In the genomic region with DNA sequence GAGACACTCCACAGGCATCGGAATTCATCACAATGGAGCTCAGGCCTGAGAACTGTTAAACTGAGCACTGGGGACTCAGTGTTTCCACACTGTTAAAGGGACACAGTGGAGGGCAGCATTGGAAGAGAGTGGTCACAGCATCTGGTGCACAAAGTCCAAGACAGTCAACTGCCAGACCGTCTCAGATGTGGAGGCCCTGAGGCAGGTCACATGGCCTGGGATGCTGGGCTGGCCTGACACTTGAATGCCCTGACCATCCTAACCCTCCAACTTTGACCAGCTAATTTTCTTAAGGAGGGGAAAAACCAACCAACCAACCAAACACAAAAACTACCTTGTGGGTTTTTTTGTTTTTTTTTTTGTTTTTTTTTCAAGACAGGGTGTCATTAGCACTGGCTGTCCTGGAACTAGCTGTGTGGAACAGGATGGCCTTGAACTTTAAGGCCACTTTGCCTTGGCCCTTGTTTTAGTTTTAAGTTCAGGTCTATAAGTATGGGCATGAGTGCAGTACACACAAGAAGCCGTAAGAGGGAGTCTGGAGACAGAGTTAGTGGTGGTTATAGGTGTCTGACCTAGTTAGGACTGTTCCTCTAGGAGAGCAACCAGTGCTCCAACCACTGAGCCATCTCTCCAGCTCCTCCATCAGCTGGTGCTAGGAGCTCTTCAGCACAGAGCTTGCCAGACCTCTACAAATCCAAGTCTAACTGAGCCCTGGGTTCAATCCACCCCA, we compare ENCODE assay signal across 8 mouse cellular contexts. TPM values are rescaled to one million over a fixed set of nuclear protein-coding genes. Genes with fewer than 3 reads are reported as not detected.
DNase-seq lines count a peak whose midpoint lies in the region; ATAC-seq and TF ChIP-seq lines count a peak whose summit lies in the region.

No protein-coding gene starts in this region.

- no peaks in the 10 kb centered on the region for H3K27me3 ChIP-seq in heart, postnatal 0 days (ENCODE audit: control insufficient read depth, insufficient read depth, low read length)
- no peaks in the 10 kb centered on the region for H3K27me3 ChIP-seq in erythroblast, embryonic 14.5 days (ENCODE audit: control insufficient read depth)
- no peaks in the 10 kb centered on the region for H3K27me3 ChIP-seq in stomach, embryonic 15.5 days (replicated peaks)

- no peak overlapping the region for H3K27ac ChIP-seq in heart, postnatal 0 days (ENCODE audit: low read depth)
- H3K27ac ChIP-seq in ES-E14 (ENCODE audit: insufficient read depth, low read depth, low read length, poor library complexity, severe bottlenecking): peak overlapping the region; percentile 54; the same call in 1 of the 2 replicates
- no peak overlapping the region for H3K27ac ChIP-seq in stomach, embryonic 15.5 days

- TF ChIP-seq EP300 in heart, postnatal 0 days (IDR thresholded peaks at IDR 0.05; ENCODE audit: low read depth): no peak

- WGBS in heart, postnatal 0 days: 66% methylated on average over 3 of the region's 3 CpGs
- 74% methylated on average over 3 of the region's 3 CpGs for WGBS in stomach, embryonic 15.5 days

- peaks cover 17% of the 10 kb centered on the region for H3K36me3 ChIP-seq in heart, postnatal 0 days (replicated peaks; ENCODE audit: control insufficient read depth, insufficient read depth, low read length)
- peaks cover 32% of the 10 kb centered on the region for H3K36me3 ChIP-seq in ES-E14 (ENCODE audit: control insufficient read depth, insufficient read depth, low read length, poor library complexity, severe bottlenecking)
- peaks cover 57% of the 10 kb centered on the region for H3K36me3 ChIP-seq in erythroblast, embryonic 14.5 days (ENCODE audit: control insufficient read depth)
- H3K36me3 ChIP-seq in stomach, embryonic 15.5 days: peaks cover 11% of the 10 kb centered on the region

- peak overlapping the region; percentile 5; the same call in 1 of the 2 replicates for H3K9ac ChIP-seq in heart, postnatal 0 days (replicated peaks; ENCODE audit: low read depth, low read length)
- peak overlapping the region; percentile 98 for H3K9ac ChIP-seq in ES-E14 (ENCODE audit: insufficient read depth, low read depth, low read length, poor library complexity, severe bottlenecking)
- H3K9ac ChIP-seq in stomach, embryonic 15.5 days: no peak overlapping the region

- in situ Hi-C loops in ES-E14 (cut with MboI; ENCODE audit: low sequenced_read_pairs in 2 of 2, unreplicated experiment in 2 of 2): no loop called here

- no peaks in the 10 kb centered on the region for H3K9me3 ChIP-seq in heart, postnatal 0 days (replicated peaks; ENCODE audit: control insufficient read depth, low read length)
- H3K9me3 ChIP-seq in ES-E14 (ENCODE audit: control insufficient read depth, insufficient read depth, low read depth, low read length): no peaks in the 10 kb centered on the region
- H3K9me3 ChIP-seq in erythroblast, embryonic 14.5 days (ENCODE audit: control insufficient read depth, low read length): no peaks in the 10 kb centered on the region
- no peaks in the 10 kb centered on the region for H3K9me3 ChIP-seq in stomach, embryonic 15.5 days

- no peak for ATAC-seq in heart, postnatal 0 days (ENCODE audit: insufficient read depth, low read depth)
- no peak for ATAC-seq in stomach, embryonic 15.5 days (ENCODE audit: insufficient read depth, low FRiP score, low read depth)

- peaks cover 28% of the 10 kb centered on the region for H3K4me1 ChIP-seq in heart, postnatal 0 days (ENCODE audit: control insufficient read depth, insufficient read depth)
- H3K4me1 ChIP-seq in ES-E14 (ENCODE audit: control insufficient read depth in 2 of 2, insufficient read depth in 2 of 2, low read length in 2 of 2, poor library complexity in 1 of 2): peaks cover 0 to 18% of the 10 kb centered on the region in 2 experiments; a peak in 1 of 4 replicates
- peaks cover 56% of the 10 kb centered on the region for H3K4me1 ChIP-seq in erythroblast, embryonic 14.5 days (ENCODE audit: control insufficient read depth)
- H3K4me1 ChIP-seq in stomach, embryonic 15.5 days: peaks cover 44% of the 10 kb centered on the region

- peak overlapping the region; percentile 88 for H3K4me2 ChIP-seq in heart, postnatal 0 days (ENCODE audit: low read depth, low read length)
- peak overlapping the region; percentile 66 for H3K4me2 ChIP-seq in stomach, embryonic 15.5 days

- no peak overlapping the region for H3K4me3 ChIP-seq in heart, postnatal 0 days (ENCODE audit: low read depth, low read length)
- peak overlapping the region; percentile 92 to 93; a peak in 3 of 4 replicates for H3K4me3 ChIP-seq in ES-E14 (ENCODE audit: insufficient read depth in 1 of 2, low read depth in 1 of 2, low read length in 2 of 2, poor library complexity in 1 of 2, severe bottlenecking in 1 of 2)
- peak overlapping the region; percentile 89 for H3K4me3 ChIP-seq in erythroblast, embryonic 14.5 days (replicated peaks)
- H3K4me3 ChIP-seq in stomach, embryonic 15.5 days (replicated peaks): peak overlapping the region; percentile 97; the same call in 1 of the 2 replicates

- no peak for DNase-seq in heart, postnatal 0 days (ENCODE audit: low spot score)
- DNase-seq in heart, postnatal 4 days: no peak
- peak; percentile 51 for DNase-seq in ES-E14 (ENCODE audit: low read depth, low spot score)
- peak; percentile 27 for DNase-seq in liver
- DNase-seq in left cerebral cortex, adult 11 months (ENCODE audit: low spot score): no peak
- DNase-seq in right cerebral cortex, postnatal 4 days: no peak

- TF ChIP-seq CTCF in heart, postnatal 0 days (IDR thresholded peaks at IDR 0.05; ENCODE audit: low read depth): peak; percentile 5; the same call in 1 of the 2 replicates

TF ChIP-seq in ES-E14, 5 proteins besides CTCF, POLR2A, EP300 and RAD21:
- no peak for TF ChIP-seq ZC3H11A (IDR thresholded peaks at IDR 0.05; ENCODE audit: borderline replicate concordance, low read depth, low read length)
- no peak for TF ChIP-seq MAFK (IDR thresholded peaks at IDR 0.05; ENCODE audit: insufficient read depth, low read depth, low read length)
- TF ChIP-seq ZNF384 (IDR thresholded peaks at IDR 0.05; ENCODE audit: low read depth, low read length): no peak
TF ChIP-seq in ES-E14: peak in this region for 0.

RNA-seq across cellular contexts. Expression of a gene that starts 2.0 kb away (rescaled TPM):
- 1.1 TPM in 1 of 2 replicates, not detected in the other for total RNA-seq in heart, postnatal 0 days (2014; rRNA removed; ENCODE audit: low replicate concordance)
- 0.63 and 5.4 TPM in 2 replicates for polyA plus RNA-seq in heart, postnatal 0 days (2015; fragmentation: Nextera tagmentation; extraction: Ambion mirVana)
- total RNA-seq in heart, postnatal 4 days (2021): not detected
- total RNA-seq in ES-E14 (2012; rRNA removed): 0.49 TPM in 1 of 2 replicates, not detected in the other
- 0.17 and 0.74 TPM in 2 replicates for polyA plus RNA-seq in erythroblast, embryonic 14.5 days (2012)
- polyA plus RNA-seq in stomach, embryonic 15.5 days (2015; fragmentation: Nextera tagmentation; extraction: Ambion mirVana): 2.0 and 3.0 TPM in 2 replicates

RNA-seq across cellular contexts. Expression of a gene that starts 2.1 kb away (rescaled TPM):
- 1,751 and 2,021 TPM in 2 replicates for total RNA-seq in heart, postnatal 0 days (2014; rRNA removed; ENCODE audit: low replicate concordance)
- polyA plus RNA-seq in heart, postnatal 0 days (2015; fragmentation: Nextera tagmentation; extraction: Ambion mirVana): 4,528 and 4,822 TPM in 2 replicates
- total RNA-seq in heart, postnatal 4 days (2021): 1,000 to 10,000 TPM; 2,981 to 3,274 TPM
- total RNA-seq in ES-E14 (2012; rRNA removed): 1,965 and 2,746 TPM in 2 replicates
- polyA plus RNA-seq in erythroblast, embryonic 14.5 days (2012): 36.9 and 50.3 TPM in 2 replicates
- polyA plus RNA-seq in stomach, embryonic 15.5 days (2015; fragmentation: Nextera tagmentation; extraction: Ambion mirVana): 1,112 and 1,167 TPM in 2 replicates

RNA-seq across cellular contexts. Expression of a gene that starts 2.5 kb away (rescaled TPM):
- 45.4 and 110 TPM in 2 replicates for total RNA-seq in heart, postnatal 0 days (2014; rRNA removed; ENCODE audit: low replicate concordance)
- 127 and 134 TPM in 2 replicates for polyA plus RNA-seq in heart, postnatal 0 days (2015; fragmentation: Nextera tagmentation; extraction: Ambion mirVana)
- 10 to 100 TPM; 78.7 to 82.4 TPM for total RNA-seq in heart, postnatal 4 days (2021)
- 328 and 332 TPM in 2 replicates for total RNA-seq in ES-E14 (2012; rRNA removed)
- 10.8 and 13.1 TPM in 2 replicates for polyA plus RNA-seq in erythroblast, embryonic 14.5 days (2012)
- 208 and 227 TPM in 2 replicates for polyA plus RNA-seq in stomach, embryonic 15.5 days (2015; fragmentation: Nextera tagmentation; extraction: Ambion mirVana)

RNA-seq across cellular contexts. Expression of a gene that starts 18.5 kb away (rescaled TPM):
- 0.80 and 1.9 TPM in 2 replicates for total RNA-seq in heart, postnatal 0 days (2014; rRNA removed; ENCODE audit: low replicate concordance)
- polyA plus RNA-seq in heart, postnatal 0 days (2015; fragmentation: Nextera tagmentation; extraction: Ambion mirVana): 9.3 and 9.7 TPM in 2 replicates
- total RNA-seq in heart, postnatal 4 days (2021): 1 to 10 TPM; 7.5 to 9.3 TPM
- total RNA-seq in ES-E14 (2012; rRNA removed): 21.8 and 24.7 TPM in 2 replicates
- polyA plus RNA-seq in erythroblast, embryonic 14.5 days (2012): 0.18 and 0.20 TPM in 2 replicates
- 2.4 and 3.8 TPM in 2 replicates for polyA plus RNA-seq in stomach, embryonic 15.5 days (2015; fragmentation: Nextera tagmentation; extraction: Ambion mirVana)

Comparison
In these comparisons a context has a peak if more than half of its experiments do, and no peak if none do; other contexts are left out.
1. DNase-seq: peak in ES-E14 (single experiment) and liver (single experiment); none in heart, postnatal 0 days (single experiment), heart, postnatal 4 days (single experiment), left cerebral cortex, adult 11 months (single experiment) and right cerebral cortex, postnatal 4 days (single experiment).